Mouse (Mus musculus): ENCODE data around the gene Rpl29.

GRCm38 (mm10) chr9:106457920-106458319, 28.7 kb downstream of the Rpl29 start:
- TF ChIP-seq CTCF (IDR thresholded peaks at IDR 0.05; ENCODE audit: control insufficient read depth, insufficient read depth, low read length) (no peak), POLR2A (IDR thresholded peaks at IDR 0.05; ENCODE audit: borderline replicate concordance, control insufficient read depth, low read depth, low read length) (no peak)
